Mouse (Mus musculus) limb, embryonic 14.5 days (tissue): ENCODE data around the gene Ppp5c. TPM values are rescaled to one million over a fixed set of nuclear protein-coding genes. Genes with fewer than 3 reads are reported as not detected.

Source experiments
- ATAC-seq: fragments of 200-750 bp; cut with Nextera tagmentation; 2 replicates; pipeline ENCODE4 v1.8.0; 2017; ENCODE audit warnings: low read depth, moderate number of reproducible peaks, moderate TSS enrichment; ENCODE audit not compliant: low FRiP score
- DNase-seq: peaks from one replicate; pipeline ENCODE4 v3.0.0-alpha.2; 2015; ENCODE audit warnings: low spot score
- H3K27ac ChIP-seq: fragments of 300-500 bp; sonication (generic); replicated peaks from 2 replicates; pipeline ENCODE4 v1.5.1; 2014; ENCODE audit warnings: low read depth, mild to moderate bottlenecking, low read length, moderate library complexity, mixed read lengths
- H3K27me3 ChIP-seq: fragments of 300-500 bp; sonication (generic); 2 replicates; pipeline ENCODE4 v1.6.1; 2014; ENCODE audit warnings: low read length, mixed read lengths; ENCODE audit not compliant: control insufficient read depth, insufficient read depth
- H3K36me3 ChIP-seq: fragments of 300-500 bp; sonication (generic); 2 replicates; pipeline ENCODE4 v1.6.1; 2014; ENCODE audit warnings: mild to moderate bottlenecking, low read length, moderate library complexity, mixed read lengths; ENCODE audit not compliant: control insufficient read depth, insufficient read depth
- H3K4me1 ChIP-seq: fragments of 300-500 bp; sonication (generic); 2 replicates; pipeline ENCODE4 v1.6.1; 2014; ENCODE audit warnings: antibody characterized with exemption, low read length, mixed read lengths; ENCODE audit not compliant: control insufficient read depth, insufficient read depth
- H3K4me2 ChIP-seq: fragments of 300-500 bp; sonication (generic); replicated peaks from 2 replicates; pipeline ENCODE4 v1.6.1; 2014; ENCODE audit warnings: low read depth, mild to moderate bottlenecking, low read length, moderate library complexity; ENCODE audit not compliant: severe bottlenecking
- H3K4me3 ChIP-seq: fragments of 300-500 bp; sonication (generic); replicated peaks from 2 replicates; pipeline ENCODE4 v1.5.1; 2014; ENCODE audit warnings: low read length
- H3K9ac ChIP-seq: fragments of 300-500 bp; sonication (generic); 2 replicates; pipeline ENCODE4 v1.6.1; 2014; ENCODE audit warnings: mild to moderate bottlenecking, low read depth, low read length, moderate library complexity; ENCODE audit not compliant: severe bottlenecking
- H3K9me3 ChIP-seq: fragments of 300-500 bp; sonication (generic); 2 replicates; pipeline ENCODE4 v1.6.1; 2016; ENCODE audit warnings: low read length; ENCODE audit not compliant: control insufficient read depth
- POLR2A ChIP-seq: fragments of 200-500 bp; IDR thresholded peaks from 2 replicates; pipeline ENCODE4 v1.8.0; 2012; ENCODE audit warnings: inconsistent platforms, mild to moderate bottlenecking, moderate library complexity, borderline replicate concordance; ENCODE audit not compliant: insufficient read depth, insufficient read length; ENCODE audit errors: extremely low read depth
- WGBS: fragments of 180-500 bp; shearing (Covaris S2); extraction: QIAGEN DNeasy Blood & Tissue Kit; methylation state at CpG from one replicate; pipeline ENCODE4 v1.1.7; 2014; 5-methylcytosine and 5-hydroxymethylcytosine counted together
- polyA plus RNA-seq, 2 experiments: library from polyadenylated mRNA; depleted of rRNA in 1 of 2; stranded (reverse) in 1 of 2; unstranded in 1 of 2; fragments of >200 nt; fragmentation: Nextera tagmentation in 1 of 2; extraction: Ambion mirVana in 1 of 2; gene quantifications; 2 replicates each; pipeline versions ENCODE4 v1.2.1 to v1.2.3; 2012 to 2014

Ppp5c gene
- polyA plus RNA-seq, 2 experiments: 100 to 193 TPM

DNA sequence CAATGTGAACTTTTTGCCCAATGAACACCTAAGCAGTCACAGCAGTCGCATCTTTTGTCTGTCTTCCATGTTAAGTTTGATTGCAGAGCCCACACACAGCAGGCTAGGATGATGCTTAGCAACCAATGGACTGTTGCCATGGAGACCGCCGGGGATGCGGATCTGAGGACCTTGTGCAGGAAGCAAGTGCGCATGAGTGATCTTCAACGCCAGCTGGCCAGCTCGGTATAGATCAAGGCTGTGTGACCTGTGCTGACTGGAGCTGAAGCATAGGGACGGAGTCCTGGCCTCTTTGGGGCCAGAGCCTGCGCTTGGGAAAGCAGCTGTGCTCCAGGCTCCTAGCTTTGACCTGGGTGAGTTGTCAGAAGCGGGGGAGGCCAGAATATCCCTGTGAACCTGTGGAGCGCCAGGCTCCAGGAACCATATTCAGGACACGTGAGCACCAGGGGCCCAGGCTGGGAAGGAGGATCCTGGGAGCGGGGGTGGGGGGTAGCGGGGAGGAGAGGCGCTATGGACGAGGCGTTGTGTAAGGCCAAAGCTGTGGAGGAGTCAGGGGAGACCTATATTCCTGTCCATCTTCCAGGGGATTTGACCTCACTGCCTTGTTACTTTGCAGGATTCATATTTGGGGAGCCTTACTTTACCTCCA is 68.1 kb downstream of the Ppp5c start, which contains the start of gene Pnmal1:
Pnmal1 (plus strand) TSS at position 141 of the 649 bp plus-strand sequence.
- TF ChIP-seq POLR2A: no peak
- no peaks in the 10 kb centered on the region for H3K4me1 ChIP-seq
- 23% methylated on average over 17 of the region's 17 CpGs for WGBS
- H3K4me3 ChIP-seq: no peak within 1 kb of the TSS
- no peak within 1 kb of the TSS for H3K27ac ChIP-seq
- no peak within 1 kb of the TSS for H3K9ac ChIP-seq
- peak within 1 kb of the TSS; percentile 24; the same call in 1 of the 2 replicates for H3K4me2 ChIP-seq
- H3K9me3 ChIP-seq: no peaks in the 10 kb centered on the region
- no peaks in the 10 kb centered on the region for H3K36me3 ChIP-seq
- no peaks in the 10 kb centered on the region for H3K27me3 ChIP-seq
- DNase-seq: no peak
- ATAC-seq: peak; percentile 71

GRCm38 (mm10) chr7:16956410-16957265 is 71.1 kb downstream of the Ppp5c start:
- Histone ChIP-seq H3K27me3 (no peaks in the 10 kb centered on the region), H3K9ac (no peak overlapping the region), H3K4me3 (no peak overlapping the region), H3K27ac (no peak overlapping the region), H3K4me1 (no peaks in the 10 kb centered on the region), H3K36me3 (no peaks in the 10 kb centered on the region), H3K9me3 (no peaks in the 10 kb centered on the region), H3K4me2 (no peak overlapping the region)
- WGBS: 58% methylated on average over 15 of the region's 15 CpGs
- ATAC-seq (no peak; the same call in 1 of the 2 replicates), DNase-seq (no peak)
- no peak for TF ChIP-seq POLR2A

DNA sequence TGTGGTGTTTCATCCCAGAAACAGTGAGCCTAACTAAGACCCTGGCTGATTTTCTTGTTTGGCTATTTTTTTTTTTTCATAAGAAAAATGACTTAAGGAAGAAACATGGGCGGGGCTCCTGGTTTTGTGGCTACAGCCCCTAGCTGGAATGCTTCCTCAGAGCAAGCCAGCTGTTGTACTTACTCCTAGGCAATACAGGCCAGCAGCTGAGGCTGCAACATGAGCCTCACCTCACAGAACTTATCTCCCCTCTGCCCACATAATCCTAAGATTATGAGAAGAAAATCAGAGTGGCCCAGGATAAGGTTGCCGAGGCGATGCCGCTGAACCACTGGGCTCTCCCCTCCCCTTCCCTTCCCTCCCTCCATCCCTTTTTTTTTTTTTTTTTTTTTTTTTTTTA is 72.0 kb downstream of the Ppp5c start:
- H3K9ac ChIP-seq: no peak overlapping the region
- 78% methylated on average over 4 of the region's 4 CpGs for WGBS
- no peak for DNase-seq
- no peak overlapping the region for H3K27ac ChIP-seq
- no peak overlapping the region for H3K4me3 ChIP-seq
- no peaks in the 10 kb centered on the region for H3K4me1 ChIP-seq
- ATAC-seq: peak; percentile 29; the same call in 1 of the 2 replicates
- no peak for TF ChIP-seq POLR2A
- H3K9me3 ChIP-seq: no peaks in the 10 kb centered on the region
- H3K4me2 ChIP-seq: no peak overlapping the region
- H3K27me3 ChIP-seq: no peaks in the 10 kb centered on the region
- no peaks in the 10 kb centered on the region for H3K36me3 ChIP-seq

Other genes with a start within 250 kb of the Ppp5c start
- 80.3 and 96.1 TPM in 2 replicates for gene Slc1a5, start 246.6 kb downstream of the Ppp5c start, polyA plus RNA-seq (2012; rRNA removed)
- 21.7 and 24.4 TPM in 2 replicates for gene Slc1a5, start 246.6 kb downstream of the Ppp5c start, polyA plus RNA-seq (2014; fragmentation: Nextera tagmentation; extraction: Ambion mirVana)
- 197 and 280 TPM in 2 replicates for gene Strn4, start 212.0 kb downstream of the Ppp5c start, polyA plus RNA-seq (2012; rRNA removed)
- 109 and 137 TPM in 2 replicates for gene Strn4, start 212.0 kb downstream of the Ppp5c start, polyA plus RNA-seq (2014; fragmentation: Nextera tagmentation; extraction: Ambion mirVana)
- 29.9 and 37.6 TPM in 2 replicates for gene Fkrp, start 211.2 kb downstream of the Ppp5c start, polyA plus RNA-seq (2012; rRNA removed)
- 26.9 and 32.6 TPM in 2 replicates for gene Fkrp, start 211.2 kb downstream of the Ppp5c start, polyA plus RNA-seq (2014; fragmentation: Nextera tagmentation; extraction: Ambion mirVana)
- 35.9 and 48.9 TPM in 2 replicates for gene Prkd2, start 185.0 kb downstream of the Ppp5c start, polyA plus RNA-seq (2012; rRNA removed)
- 19.2 and 22.1 TPM in 2 replicates for gene Prkd2, start 185.0 kb downstream of the Ppp5c start, polyA plus RNA-seq (2014; fragmentation: Nextera tagmentation; extraction: Ambion mirVana)
- 64.3 and 89.3 TPM in 2 replicates for gene Dact3, start 152.6 kb downstream of the Ppp5c start, polyA plus RNA-seq (2012; rRNA removed)
- gene Dact3, start 152.6 kb downstream of the Ppp5c start, polyA plus RNA-seq (2014; fragmentation: Nextera tagmentation; extraction: Ambion mirVana): 11.5 and 13.7 TPM in 2 replicates
- gene Gng8, start 136.1 kb downstream of the Ppp5c start, polyA plus RNA-seq (2012; rRNA removed): 63.3 and 92.7 TPM in 2 replicates
- gene Gng8, start 136.1 kb downstream of the Ppp5c start, polyA plus RNA-seq (2014; fragmentation: Nextera tagmentation; extraction: Ambion mirVana): 17.8 and 21.1 TPM in 2 replicates
- 3.6 and 4.1 TPM in 2 replicates for gene Ptgir, start 121.4 kb downstream of the Ppp5c start, polyA plus RNA-seq (2012; rRNA removed)
- 2.3 and 2.8 TPM in 2 replicates for gene Ptgir, start 121.4 kb downstream of the Ppp5c start, polyA plus RNA-seq (2014; fragmentation: Nextera tagmentation; extraction: Ambion mirVana)
- 281 and 320 TPM in 2 replicates for gene Calm3, start 103.8 kb downstream of the Ppp5c start, polyA plus RNA-seq (2012; rRNA removed)
- gene Calm3, start 103.8 kb downstream of the Ppp5c start, polyA plus RNA-seq (2014; fragmentation: Nextera tagmentation; extraction: Ambion mirVana): 156 and 164 TPM in 2 replicates
- gene Pnmal2, start 83.2 kb downstream of the Ppp5c start, polyA plus RNA-seq (2012; rRNA removed): 12.8 and 13.9 TPM in 2 replicates
- gene Pnmal2, start 83.2 kb downstream of the Ppp5c start, polyA plus RNA-seq (2014; fragmentation: Nextera tagmentation; extraction: Ambion mirVana): 16.5 and 18.8 TPM in 2 replicates
- 0.33 and 0.49 TPM in 2 replicates for gene Pnmal1, start 68.2 kb downstream of the Ppp5c start, polyA plus RNA-seq (2012; rRNA removed)
- gene Pnmal1, start 68.2 kb downstream of the Ppp5c start, polyA plus RNA-seq (2014; fragmentation: Nextera tagmentation; extraction: Ambion mirVana): 0.43 and 0.58 TPM in 2 replicates
- 0.29 and 0.34 TPM in 2 replicates for gene Gm42372, start 44.8 kb downstream of the Ppp5c start, polyA plus RNA-seq (2012; rRNA removed)
- gene Gm42372, start 44.8 kb downstream of the Ppp5c start, polyA plus RNA-seq (2014; fragmentation: Nextera tagmentation; extraction: Ambion mirVana): 0.17 and 0.23 TPM in 2 replicates
- 39.7 and 40.7 TPM in 2 replicates for gene Ccdc8, start 35.2 kb downstream of the Ppp5c start, polyA plus RNA-seq (2012; rRNA removed)
- 25.5 and 27.2 TPM in 2 replicates for gene Ccdc8, start 35.2 kb downstream of the Ppp5c start, polyA plus RNA-seq (2014; fragmentation: Nextera tagmentation; extraction: Ambion mirVana)
- 28.2 and 39.6 TPM in 2 replicates for gene Hif3a, start 34.5 kb upstream of the Ppp5c start, polyA plus RNA-seq (2012; rRNA removed)
- gene Hif3a, start 34.5 kb upstream of the Ppp5c start, polyA plus RNA-seq (2014; fragmentation: Nextera tagmentation; extraction: Ambion mirVana): 23.7 and 26.6 TPM in 2 replicates
- 0.23 TPM in 2 replicates for gene Psg16, start 46.1 kb upstream of the Ppp5c start, polyA plus RNA-seq (2012; rRNA removed)
- gene Psg16, start 46.1 kb upstream of the Ppp5c start, polyA plus RNA-seq (2014; fragmentation: Nextera tagmentation; extraction: Ambion mirVana): 0.12 and 0.33 TPM in 2 replicates
- gene Ceacam3, start 122.4 kb upstream of the Ppp5c start, polyA plus RNA-seq (2012; rRNA removed): 0.10 TPM in 1 of 2 replicates, not detected in the other
- not detected in 2 replicates for gene Ceacam3, start 122.4 kb upstream of the Ppp5c start, polyA plus RNA-seq (2014; fragmentation: Nextera tagmentation; extraction: Ambion mirVana)
- gene Psg29, start 175.6 kb upstream of the Ppp5c start, polyA plus RNA-seq (2012; rRNA removed): 0.06 and 0.16 TPM in 2 replicates
- gene Psg29, start 175.6 kb upstream of the Ppp5c start, polyA plus RNA-seq (2014; fragmentation: Nextera tagmentation; extraction: Ambion mirVana): not detected in 2 replicates